Mouse (Mus musculus): ENCODE measurements around the gene Gins1. TPM values are rescaled to one million over a fixed set of nuclear protein-coding genes. Genes with fewer than 3 reads are reported as not detected.

Gene Gins1
- total RNA-seq, 2 experiments from 2014 or later: 2.3 to 3.0 TPM

DNA sequence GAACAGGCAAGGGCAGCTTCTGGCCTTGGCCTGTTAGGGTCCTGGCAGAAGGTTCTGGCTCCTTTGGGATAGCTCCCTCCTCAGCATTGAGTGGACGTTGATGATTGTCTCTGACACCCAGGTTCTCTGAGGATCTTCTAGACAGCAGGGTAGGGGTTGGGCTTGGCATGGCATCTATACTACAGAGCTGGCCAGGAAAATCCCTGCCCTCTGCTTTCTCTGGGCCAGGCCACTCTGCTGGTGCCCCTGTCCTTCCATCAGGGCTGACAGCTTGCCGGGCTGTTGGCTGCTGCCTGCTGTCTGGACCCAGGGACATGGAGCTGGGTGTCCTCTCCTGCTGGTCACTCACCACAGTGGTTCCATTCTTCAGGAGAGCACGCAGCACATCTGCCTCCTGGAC is 44.5 kb downstream of the Gins1 start:
- DNase-seq (ENCODE audit: low spot score): no peak
- intact Hi-C loops (cut with DNase I): no loop called here

DNA sequence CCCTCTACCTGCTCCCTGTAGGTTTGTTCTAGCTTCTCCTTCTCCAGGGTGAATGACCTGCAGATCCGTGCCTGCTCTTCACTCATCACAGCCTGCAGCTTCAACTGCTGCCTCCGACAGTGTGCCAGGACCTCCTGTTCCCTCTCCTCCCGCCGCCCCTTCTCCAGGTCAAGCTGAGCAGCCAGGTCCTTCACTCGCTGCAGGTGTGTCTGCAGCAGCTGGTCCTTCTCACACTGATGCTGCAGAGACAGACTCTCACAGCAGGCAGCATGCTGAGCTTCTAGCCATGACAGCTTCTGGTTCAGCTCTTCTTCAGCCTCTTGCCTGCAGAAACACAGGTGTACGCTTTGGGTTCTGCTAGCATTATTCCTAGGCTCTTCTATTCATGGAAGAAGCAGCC is 44.9 kb downstream of the Gins1 start:
- intact Hi-C loops (cut with DNase I): no loop called here
- no peak for DNase-seq (ENCODE audit: low spot score)

- DNase-seq (ENCODE audit: low spot score): no peak
- intact Hi-C loops (cut with DNase I): no loop called here
Observed at GRCm38 (mm10) chr2:150951201-150951600, 46.0 kb downstream of the Gins1 start.

GRCm38 (mm10) chr2:150955859-150956258 is 50.7 kb downstream of the Gins1 start:
- no peak for DNase-seq (ENCODE audit: low spot score)
- intact Hi-C loops (cut with DNase I): no loop called here

DNA sequence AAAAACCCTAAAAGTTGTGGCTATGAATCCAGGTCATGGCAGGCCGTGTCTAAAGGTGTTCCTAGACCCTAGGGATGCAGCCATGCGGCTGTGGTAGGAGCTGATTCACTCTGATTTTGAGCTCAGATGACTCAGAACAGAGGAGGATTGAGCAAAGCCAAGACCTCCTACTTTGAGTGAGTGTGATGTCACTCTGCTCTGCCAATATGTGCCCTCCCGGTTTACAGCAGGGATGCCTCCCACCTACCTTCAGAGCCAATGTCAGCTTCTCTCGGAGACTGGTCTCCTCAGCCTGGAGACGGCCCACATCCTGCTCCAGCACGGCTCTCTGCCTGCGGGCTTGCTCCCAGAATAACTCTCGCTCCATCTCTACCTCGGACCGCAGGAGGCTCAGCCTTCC is 54.3 kb downstream of the Gins1 start:
- intact Hi-C loops (cut with DNase I): no loop called here

GRCm38 (mm10) chr2:150963246-150963645 is 58.0 kb downstream of the Gins1 start:
- intact Hi-C loops (cut with DNase I): no loop called here
- DNase-seq (ENCODE audit: low spot score): no peak

More for the DNA sequence above, 54.3 kb downstream of the Gins1 start:
- no peak for DNase-seq (ENCODE audit: low spot score)

DNA sequence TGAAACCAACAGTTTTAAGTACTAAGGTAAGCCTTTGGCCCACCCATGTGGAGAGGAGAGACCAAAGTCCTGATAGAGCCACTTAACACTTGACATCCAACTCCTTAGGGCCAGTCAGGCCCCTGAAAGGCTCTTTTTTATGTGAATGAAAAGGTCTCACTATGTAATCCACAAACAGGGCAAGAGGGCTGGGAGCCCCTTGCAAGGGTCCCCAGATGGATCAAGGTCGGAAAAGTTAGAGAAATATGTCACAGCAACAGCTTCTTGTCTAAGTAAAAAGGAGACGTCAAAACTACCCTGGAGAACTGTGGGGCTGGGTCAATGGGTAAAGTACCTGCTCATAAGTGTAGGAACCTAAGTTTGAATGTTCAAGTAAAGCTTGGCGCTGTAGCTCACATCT is 59.4 kb downstream of the Gins1 start:
- intact Hi-C loops (cut with DNase I): no loop called here
- DNase-seq (ENCODE audit: low spot score): no peak

GRCm38 (mm10) chr2:150965951-150966350 is 60.8 kb downstream of the Gins1 start:
- intact Hi-C loops (cut with DNase I): no loop called here
- no peak for DNase-seq (ENCODE audit: low spot score)

- intact Hi-C loops (cut with DNase I): no loop called here
- no peak for DNase-seq (ENCODE audit: low spot score)
Observed at GRCm38 (mm10) chr2:150967491-150967890, 62.3 kb downstream of the Gins1 start.

DNA sequence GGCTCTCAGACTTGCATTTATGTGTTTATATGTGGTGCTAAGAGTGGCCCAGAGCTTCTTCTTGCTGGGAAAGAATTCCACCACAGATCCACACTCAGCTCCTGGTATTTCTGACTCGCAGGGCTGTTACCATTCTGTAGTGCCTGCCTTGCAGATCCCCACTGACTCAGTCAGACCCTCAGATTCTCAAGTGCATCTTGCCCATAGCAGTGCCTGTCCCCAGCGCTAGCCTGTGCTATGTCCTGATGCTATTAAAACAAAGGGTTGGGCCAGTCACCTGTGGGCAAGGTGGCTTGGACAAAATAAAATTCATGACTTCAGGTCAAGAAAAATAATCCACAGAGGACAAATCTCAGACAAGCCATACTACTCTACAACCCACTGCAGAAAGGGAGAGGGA is 64.0 kb downstream of the Gins1 start:
- intact Hi-C loops (cut with DNase I): no loop called here
- DNase-seq (ENCODE audit: low spot score): no peak

DNA sequence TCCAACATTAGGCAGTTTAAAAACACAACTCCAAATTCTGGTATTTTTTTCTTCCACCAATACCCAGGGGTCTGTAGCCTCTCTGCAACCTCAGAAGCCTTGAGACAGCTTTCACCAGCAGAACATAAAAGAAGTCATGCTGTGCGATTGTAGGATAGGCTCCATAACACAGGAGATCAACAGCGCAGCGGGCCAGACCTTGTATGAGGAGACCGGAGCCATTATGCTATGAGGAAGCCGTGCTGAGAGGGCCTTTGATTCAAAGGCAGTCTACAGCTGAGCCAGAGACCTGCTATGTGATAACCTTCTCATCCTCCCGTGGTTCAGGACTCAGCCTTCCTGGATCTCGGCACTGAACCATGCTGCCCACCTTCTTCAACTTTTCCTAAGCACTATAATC is 66.7 kb downstream of the Gins1 start:
- DNase-seq (ENCODE audit: low spot score): no peak
- intact Hi-C loops (cut with DNase I): no loop called here

GRCm38 (mm10) chr2:150972681-150973080 is 67.5 kb downstream of the Gins1 start:
- intact Hi-C loops (cut with DNase I): no loop called here
- no peak for DNase-seq (ENCODE audit: low spot score)

DNA sequence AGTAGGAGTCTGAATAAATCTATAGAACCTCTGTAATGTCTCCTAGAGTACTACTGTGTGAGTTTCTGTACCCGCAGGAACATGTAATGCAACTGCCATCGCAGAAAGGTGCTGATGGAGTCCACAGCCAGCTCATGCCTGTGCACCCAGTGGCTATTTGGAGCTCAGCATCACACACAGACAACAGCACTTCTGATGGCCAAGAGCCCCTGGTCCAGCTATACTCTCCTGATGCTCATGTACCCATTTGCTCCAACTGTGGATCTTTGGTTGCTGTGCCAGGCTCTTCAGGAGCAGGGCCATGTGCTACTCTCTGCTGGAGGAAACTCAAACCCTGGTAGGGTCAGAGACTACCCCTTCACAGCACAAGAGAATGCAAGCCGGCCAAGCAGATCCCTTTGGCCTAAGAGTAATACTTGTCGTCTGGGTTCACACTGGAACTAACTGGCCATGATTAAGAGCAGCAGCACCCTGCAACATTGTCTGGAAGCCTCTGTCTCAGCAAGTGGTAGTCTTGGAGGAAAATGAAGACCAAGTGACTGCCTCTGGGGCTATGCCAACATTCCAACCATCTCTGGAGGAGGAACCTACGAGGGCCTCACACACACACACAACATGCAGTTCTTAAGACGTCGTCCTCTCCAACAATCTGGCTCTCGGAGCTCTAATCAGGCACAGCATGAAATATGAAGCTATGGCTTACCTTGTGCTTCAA is 68.4 kb downstream of the Gins1 start:
- DNase-seq (ENCODE audit: low spot score): no peak
- intact Hi-C loops (cut with DNase I): no loop called here

DNA sequence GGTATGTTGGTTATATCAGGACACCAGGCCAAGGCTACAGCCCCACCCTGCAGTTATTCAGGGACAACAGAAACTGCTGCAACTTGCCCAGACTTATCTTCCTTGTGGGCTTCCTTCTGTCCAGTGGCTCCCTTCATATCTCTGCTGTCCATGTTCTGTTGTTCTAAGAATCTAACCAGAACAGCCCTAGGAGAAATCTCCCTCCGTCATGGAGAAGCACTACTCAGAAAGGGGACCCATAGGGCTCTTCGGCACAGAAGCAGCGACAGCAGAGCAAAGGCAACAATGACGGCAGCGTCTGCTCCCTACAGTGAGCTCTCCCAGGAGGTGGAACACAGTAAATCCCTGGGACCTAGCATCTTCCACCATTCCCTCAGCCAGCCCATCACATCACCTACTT is 71.7 kb downstream of the Gins1 start:
- DNase-seq (ENCODE audit: low spot score): no peak
- intact Hi-C loops (cut with DNase I): no loop called here

DNA sequence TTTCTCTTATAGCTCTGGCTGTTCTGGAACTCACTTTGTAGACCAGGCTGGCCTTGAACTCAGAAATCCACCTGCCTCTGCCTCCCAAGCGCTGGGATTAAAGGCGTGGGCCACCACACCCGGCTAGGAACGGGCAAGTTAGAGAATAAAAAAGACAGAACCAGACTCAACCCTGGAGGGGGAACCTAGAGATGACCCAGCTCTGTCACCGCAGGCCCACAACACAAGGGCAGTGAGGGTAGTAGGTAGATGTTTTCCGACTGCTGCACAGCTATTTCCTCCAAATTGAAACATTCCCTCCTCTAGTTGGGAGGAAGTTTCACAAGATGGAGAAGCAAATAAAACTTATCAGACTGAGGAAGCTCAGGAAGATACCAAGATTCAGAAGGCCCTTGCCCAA is 72.5 kb downstream of the Gins1 start:
- intact Hi-C loops (cut with DNase I): no loop called here
- no peak for DNase-seq (ENCODE audit: low spot score)

DNA sequence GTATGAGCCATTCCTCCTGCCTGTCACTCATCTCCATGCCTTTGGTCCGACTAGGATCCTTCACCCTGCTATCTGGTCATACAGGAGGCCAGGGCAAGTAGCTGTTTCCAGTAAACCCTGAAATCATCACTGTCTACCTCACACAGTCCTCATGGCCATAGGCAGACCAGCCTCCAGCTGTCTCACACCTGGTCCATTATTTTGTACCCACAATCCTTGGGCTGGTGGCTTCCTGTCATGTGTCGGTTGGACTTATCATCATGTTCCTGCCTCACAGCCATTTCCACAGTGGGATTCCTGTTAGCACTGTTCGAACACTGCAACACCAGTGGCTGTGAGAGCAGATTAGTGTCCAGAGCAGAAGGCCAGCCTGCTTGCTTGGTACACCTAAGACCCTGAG is 73.6 kb downstream of the Gins1 start:
- intact Hi-C loops (cut with DNase I): no loop called here

DNA sequence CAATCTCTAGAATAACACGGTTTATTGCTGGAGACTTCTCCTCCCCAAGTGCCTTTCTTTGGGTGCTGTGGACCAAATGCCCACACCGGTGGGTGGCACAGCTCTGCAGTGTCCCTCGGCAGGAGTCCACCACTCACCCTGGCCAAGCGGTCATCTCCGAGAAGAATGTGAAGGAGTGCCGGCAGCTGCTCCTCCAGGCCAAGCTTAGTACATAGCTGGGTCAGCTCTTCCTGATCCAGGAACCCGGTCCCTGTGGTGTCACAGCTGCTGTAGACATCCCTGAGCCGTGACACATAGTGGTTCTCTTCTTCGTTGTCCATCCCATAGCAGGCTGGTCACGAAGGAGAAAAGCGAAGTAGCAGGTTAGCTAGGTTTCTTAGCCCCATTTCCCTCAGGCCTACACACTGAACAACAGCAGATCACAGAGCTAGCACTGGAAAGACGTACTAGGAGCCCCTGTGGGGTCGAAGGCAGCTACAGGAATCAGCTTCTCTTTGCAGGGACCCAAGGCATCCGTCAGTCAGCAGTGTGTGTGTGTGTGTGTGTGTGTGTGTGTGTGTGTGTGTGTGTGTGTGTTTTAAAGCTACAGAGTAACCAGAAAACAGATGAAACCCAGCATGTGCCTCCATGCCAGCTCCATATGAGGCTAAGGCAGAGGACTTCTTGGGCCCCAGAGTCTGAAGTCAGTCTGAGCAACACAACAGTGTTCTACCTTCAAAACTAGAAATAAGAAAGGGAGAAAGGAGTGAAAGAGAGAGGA is 74.8 kb downstream of the Gins1 start:
- intact Hi-C loops (cut with DNase I): no loop called here
- no peak for DNase-seq (ENCODE audit: low spot score)

More for the DNA sequence above, 73.6 kb downstream of the Gins1 start:
- DNase-seq (ENCODE audit: low spot score): no peak

Other genes starting within 250 kb of the Gins1 start
- gene Acss1, start 236.9 kb upstream of the Gins1 start, total RNA-seq (2021): 100 to 1,000 TPM; 217 to 247 TPM
- gene Vsx1, start 216.0 kb upstream of the Gins1 start, total RNA-seq (2021): under 1 TPM in 1 of 2 experiments, not detected in 1; 0.10 TPM
- gene Entpd6, start 156.4 kb upstream of the Gins1 start, total RNA-seq (2021): 10 to 100 TPM; 16.1 to 16.6 TPM
- gene Pygb, start 118.7 kb upstream of the Gins1 start, total RNA-seq (2021): 100 to 1,000 TPM; 444 to 470 TPM
- 10 to 100 TPM; 42.5 to 44.5 TPM for gene Abhd12, start 659 bp upstream of the Gins1 start, total RNA-seq (2021)
- gene Ninl, start 134.0 kb downstream of the Gins1 start, total RNA-seq (2021): 1 to 10 TPM in 1 of 2 experiments, under 1 TPM in 1; 0.98 to 1.3 TPM
- gene Nanp, start 134.0 kb downstream of the Gins1 start, total RNA-seq (2021): 1 to 10 TPM; 1.9 to 2.1 TPM
- not detected for gene Gm14151, start 186.9 kb downstream of the Gins1 start, total RNA-seq (2021)
- gene Gm14147, start 192.8 kb downstream of the Gins1 start, total RNA-seq (2021): not detected

All from heart, postnatal 25 days (tissue).